Mouse (Mus musculus) adrenal gland, postnatal 36 days (tissue): ENCODE measurements around the gene Rom1. TPM values are rescaled to one million over a fixed set of nuclear protein-coding genes. Genes with fewer than 3 reads are reported as not detected.

ENCODE experiments used
- DNase-seq, 2 experiments: peaks; one replicate each; pipeline ENCODE4 v3.0.0; 2021; ENCODE audit warnings: mixed read lengths in 1 of 2
- total RNA-seq, 2 experiments: library from RNA; stranded (reverse); gene quantifications; 2 replicates each; pipeline ENCODE4 v1.2.3; 2021

The Rom1 gene
- total RNA-seq, 2 experiments from 2014 or later, result 38.7 to 61.5 TPM

DNA sequence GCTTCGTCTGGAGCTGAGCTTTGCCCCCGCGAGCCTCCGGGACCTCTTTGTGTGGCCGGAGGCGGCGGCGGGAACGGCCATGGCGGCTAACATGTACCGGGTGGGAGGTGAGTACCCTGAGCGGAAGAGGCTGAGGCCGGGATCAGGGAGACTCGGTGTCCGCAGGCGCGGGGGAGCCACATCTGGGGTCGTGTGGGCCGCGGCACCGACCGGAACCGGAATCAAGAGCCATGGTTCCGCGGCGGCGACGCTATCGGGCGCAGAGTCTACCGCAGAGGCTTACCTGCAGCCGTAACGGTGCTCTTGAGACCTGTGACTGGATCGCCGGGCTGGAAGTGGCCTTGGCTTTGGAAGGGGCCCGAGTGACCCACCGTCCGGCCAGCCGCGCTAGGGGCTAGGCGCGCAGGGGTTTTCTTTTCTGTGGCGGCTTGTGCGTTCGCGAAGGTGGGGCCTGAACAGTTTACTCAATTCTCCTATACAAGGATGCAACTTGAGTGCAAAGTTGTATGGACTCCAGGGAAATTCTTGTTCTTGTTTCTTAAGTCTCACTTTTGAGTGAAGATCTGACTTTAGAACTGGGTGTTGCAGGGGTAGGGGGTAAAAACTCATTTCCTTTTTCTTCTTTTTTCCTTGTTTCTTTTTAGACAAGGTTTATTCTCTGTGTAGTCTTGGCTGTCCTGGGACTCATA is 13.3 kb upstream of the Rom1 start:
- peak; percentile 59 to 77 for DNase-seq

DNA sequence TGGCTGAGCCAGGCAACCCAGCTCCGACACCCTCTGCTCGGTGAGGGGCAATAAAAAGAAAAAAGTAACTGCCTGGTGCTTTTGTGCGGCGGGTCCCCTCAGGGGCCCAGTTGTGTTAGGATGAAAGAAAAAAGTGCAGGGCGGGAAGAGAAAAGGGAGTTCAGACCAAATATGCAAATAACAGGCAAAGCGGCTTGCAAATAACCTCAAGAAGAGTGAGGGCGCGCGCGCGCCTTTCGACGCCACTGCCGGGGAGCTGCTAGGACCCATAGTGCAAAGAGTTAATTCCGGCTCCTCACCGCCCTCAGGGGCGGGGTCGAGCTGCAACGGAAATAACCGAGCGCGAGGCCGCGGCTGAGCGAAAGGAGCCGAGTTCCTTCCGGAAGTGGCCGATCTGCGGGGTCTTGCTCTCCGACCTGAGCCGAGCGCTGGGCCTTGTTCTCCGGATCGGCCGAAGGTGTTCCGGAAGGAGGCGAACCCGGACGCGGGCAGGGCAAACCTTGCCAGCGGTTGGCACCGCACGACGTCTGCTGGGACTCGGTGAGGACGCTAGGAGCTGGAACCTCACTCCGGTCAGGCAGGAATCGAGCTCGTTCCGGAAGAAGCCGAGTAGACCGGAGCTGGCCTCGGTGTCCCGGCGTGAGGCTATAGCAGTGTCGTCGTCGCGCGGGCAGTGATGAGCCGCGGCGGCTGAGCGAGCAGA is 12.5 kb upstream of the Rom1 start, which contains the start of gene Mta2:
TSS of gene Mta2 (plus strand) at position 361 of the 703 bp plus-strand sequence.
- peak; percentile 96 to 98 for DNase-seq

DNA sequence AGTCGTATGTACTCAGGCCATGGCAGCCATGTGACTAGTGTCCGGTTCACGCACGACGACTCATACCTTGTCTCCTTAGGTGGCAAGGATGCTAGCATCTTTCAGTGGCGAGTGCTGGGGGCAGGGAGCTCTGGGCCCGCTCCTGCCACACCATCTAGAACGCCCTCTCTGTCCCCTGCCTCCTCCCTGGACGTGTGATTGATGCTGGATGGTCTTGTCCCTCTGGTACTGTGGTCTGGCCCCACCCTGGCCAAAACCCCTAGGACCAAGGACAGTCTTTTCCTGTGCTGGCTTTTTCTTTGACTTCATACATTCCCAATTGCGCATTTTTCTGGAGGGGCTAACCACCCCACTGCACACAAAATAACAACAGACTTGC is 12.0 kb upstream of the Rom1 start:
- DNase-seq, result no peak

DNA sequence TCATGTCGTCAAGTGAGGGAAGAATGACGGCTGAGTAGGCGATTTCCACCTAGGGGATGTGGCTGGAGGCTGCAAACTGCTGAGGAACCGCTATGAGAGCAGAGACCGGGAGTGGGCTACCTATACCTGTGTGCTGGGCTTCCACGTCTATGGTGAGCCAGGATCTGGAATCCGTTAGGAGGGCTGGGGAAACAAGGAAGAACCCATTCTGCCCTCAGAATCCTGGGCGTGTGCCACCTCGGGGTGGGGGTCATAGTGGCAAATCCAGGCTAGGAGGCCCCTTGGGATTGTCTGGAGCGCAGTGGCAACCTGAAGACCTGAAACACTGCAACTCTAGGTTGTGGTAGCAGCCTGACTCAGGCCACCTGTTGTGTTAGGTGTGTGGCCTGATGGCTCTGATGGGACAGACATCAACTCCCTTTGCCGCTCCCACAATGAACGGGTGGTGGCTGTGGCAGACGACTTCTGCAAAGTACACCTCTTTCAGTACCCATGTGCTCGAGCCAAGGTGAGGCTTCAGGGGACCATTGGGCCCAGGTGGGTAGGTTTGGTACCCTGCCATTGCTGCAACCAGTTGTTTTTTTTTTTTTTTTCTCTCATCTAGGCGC is 11.5 kb upstream of the Rom1 start:
- DNase-seq, result no peak

DNA sequence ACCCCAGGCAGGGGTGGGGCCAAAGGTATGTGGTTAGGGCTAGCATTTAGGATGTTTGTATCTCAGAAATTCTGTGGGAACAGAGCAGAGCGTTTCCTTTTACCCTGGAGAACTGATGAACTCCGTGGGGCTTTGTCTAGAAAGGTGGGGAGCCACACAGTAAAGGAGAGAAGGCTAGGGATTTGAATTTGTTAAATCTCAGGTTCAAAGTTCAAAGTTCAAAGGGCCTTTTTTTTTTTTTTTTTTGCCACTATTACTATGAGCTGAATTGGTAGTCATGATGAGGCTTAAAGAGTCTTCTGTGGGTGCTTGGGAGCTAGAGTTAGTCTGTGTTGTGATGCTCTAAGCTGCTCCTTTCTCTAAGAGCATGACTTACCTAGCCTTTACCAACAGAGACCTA is 7.6 kb upstream of the Rom1 start:
- no peak for DNase-seq

DNA sequence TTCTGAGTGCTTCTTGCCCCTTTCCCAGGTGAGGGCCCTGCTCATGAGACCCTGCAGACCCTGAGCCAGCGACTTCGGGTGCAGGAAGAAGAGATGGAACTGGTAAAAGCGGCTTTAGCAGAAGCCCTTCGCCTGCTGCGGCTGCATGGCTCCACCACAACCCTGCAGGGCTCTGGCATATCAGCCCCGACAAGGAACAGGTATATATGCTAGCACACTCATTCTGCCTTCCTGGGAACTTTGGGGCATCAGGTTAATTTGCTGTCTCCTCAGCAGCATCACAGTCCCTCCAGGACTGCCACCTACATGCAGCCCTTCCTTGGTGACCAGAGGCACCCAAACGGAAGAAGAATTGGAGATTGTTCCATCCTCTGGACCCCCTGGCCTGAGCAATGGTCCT is 1.6 kb upstream of the Rom1 start:
- no peak for DNase-seq

DNA sequence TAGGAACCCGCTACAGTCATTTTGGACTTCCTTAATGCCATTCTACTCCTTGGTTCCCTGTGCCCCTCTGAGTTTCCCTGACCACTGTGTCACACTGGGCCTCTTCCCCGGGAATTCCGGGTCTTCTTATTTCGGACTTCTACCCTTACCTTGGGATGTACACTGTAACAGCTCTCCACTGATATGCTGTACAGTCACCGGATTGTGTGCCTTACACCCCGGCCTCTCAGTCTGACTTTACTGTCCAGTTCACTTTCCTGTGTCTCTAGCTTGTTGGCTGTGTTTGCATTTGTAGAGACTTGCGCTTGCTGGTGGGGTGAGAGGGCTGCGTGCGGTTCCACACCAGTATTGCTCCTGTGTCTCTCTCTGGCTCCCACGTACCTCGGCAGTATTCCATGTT is 961 bp upstream of the Rom1 start:
- DNase-seq, result no peak

DNA sequence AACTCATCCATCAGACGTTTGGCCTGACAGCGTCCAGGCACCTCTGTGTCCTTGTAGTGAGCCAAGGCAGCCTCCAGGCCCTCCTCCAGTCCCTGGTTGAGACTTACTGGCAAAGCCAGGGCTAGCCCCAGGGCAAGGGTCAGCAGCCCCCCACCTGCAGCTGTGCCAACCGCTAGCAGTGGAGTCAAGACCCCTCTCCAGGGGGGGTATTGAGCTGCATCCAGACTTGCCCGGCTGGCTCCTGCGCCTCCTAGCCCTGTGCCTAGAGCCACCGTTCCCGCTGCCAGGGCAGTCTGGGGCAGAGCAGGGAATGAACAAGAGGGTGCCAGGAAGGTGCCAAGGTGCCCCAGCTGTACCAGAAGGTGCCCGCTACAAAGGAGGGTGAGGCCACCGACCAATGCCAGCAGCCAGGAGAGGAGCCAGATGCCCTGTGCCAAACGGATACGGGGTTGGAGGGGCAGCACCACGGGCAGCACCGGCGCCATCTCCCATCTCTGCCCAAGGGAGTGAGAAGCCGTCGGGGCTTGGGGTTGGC is 400 bp downstream of the Rom1 start:
- DNase-seq, result peak in 1 of 2 experiments; percentile 28

DNA sequence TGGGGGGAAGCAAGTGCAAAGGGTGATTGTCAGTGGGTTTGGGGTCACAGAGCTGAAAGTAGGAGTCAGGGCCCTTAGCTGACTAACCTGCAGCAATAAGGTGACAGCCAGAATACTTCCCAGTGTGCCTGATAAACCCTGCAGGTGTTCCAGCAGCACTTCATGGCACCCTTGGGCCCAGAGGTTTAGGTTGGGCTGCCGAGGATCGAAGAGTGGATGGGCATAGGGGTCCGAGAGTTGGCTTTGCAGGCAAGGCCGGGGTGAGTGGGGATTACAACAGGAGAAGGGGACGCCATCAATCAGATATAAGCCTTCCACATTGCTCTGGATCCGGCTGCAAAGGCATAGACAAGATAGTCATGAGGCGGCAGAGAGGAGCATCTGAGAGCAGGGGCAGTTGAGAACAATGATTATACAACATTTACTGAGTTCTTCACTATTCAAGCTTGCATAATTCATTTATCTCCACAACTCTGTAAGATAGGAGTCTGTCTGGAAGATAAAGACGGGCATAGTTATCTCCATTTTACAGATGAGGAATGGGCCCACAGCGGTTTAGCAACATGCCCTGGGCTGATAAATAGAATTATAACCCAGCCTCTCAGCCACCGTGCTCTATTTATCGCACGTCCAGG is 1.1 kb downstream of the Rom1 start:
- no peak for DNase-seq

DNA sequence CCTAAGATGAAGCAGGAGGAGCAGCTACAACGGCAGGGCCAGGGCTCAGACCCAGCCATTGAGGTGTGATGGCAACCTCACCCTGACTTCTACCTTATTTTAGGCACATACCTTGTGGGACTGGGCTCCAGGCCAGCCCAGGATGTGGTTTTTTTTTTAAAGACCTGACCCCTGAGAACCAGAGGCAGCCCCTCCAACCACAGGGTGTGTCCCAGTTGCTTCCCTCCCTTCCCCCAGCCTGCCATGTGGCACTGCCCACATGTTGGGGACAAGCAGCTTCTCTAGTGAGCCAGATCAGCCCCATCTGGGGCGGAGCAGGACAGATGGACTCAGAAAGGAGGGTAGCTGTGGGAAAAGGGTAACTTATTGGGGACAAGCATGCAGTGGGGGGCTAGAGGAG is 2.4 kb downstream of the Rom1 start:
- no peak for DNase-seq

DNA sequence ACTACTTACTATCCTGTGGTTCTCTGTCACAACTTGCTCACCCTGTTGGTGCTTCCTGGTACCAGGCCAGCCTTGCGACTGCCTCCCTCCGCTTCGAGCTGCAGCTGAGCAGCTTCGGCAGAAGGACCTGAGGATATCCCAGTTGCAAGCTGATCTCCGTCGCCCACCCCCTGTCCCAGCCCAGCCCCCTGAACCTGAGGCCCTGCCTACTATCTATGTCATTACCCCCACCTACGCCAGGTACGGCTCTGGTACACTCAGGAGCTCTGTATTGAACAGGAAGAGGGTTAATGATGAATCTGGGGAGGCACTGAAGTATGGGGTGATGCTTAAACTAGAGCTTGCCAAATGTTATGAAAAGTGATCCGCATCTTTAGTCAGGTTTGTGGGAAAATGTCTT is 7.4 kb downstream of the Rom1 start:
- DNase-seq, result no peak

DNA sequence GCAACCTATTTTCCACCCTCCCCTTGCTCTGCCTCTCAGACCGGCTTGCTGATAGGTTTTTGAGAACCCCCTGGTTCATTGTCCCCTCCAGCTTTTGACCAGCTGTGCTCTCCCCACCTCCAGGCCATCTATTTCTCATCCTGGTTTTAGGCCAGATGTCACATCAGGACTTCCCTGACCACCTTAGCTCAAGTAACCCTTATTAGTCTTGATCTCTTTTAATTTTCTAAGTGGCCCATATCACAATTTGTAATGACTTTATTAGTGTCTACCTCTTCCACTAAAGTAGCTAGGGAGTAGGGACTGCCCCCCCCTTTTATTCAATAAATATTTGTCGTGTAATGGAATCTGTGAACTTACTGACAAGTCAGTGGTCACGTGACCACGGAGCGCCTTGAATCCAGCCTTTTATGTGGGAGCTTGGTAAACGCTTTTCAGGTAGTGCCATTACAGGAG is 8.3 kb downstream of the Rom1 start:
- peak in 1 of 2 experiments; percentile 40 for DNase-seq

DNA sequence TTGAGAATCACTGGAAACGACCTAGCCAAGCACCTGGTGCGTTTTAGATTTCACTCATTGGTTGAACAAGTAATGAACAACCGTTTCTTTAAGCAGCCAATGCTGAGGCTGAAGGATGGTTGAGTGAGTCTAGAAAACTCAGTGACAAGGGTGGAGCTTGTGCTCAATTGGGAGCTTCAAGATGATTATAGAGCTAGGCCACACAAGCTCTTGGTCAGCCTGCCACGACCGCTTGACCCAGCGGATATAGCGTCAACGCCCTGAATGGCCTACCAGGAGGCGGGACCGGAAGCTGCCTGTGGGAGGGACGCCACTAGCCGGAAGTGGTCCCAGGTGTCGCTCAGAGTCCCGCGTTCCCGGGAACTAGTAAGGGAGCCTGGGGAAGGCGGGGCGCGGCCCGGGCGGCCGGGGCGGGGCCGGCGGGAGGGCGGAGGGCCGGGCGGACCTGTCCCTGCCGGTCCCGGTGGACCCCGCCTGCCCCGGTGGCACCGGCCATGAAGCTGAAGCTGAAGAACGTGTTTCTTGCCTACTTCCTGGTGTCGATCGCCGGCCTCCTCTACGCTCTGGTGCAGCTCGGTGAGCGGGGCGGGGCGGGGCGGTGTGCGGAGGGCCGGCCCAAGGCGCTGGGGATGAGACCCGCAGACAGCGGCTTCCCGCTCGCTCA is 9.0 kb downstream of the Rom1 start, which contains the start of gene B3gat3:
TSS of gene B3gat3 (plus strand) at position 302 of the 664 bp plus-strand sequence.
- peak; percentile 98 for DNase-seq

DNA sequence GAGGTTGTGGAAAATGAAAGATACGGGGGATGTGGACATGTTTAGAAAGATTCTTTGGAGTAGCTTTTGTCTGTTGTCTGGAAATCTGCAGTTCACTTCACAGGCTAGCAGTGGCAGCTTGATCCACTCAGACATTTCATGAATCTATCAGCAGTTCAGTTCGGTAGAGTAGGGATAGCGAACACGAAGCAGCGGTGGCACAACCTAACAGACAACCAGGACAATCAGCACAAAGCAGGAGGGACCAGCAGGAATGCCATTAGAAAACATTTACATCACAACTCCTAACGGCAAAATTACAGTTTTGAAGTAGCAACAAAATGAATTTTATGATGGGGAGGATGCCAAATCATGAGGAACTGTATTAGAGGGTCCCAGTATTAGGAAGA is 9.5 kb downstream of the Rom1 start:
- DNase-seq, result no peak

DNA sequence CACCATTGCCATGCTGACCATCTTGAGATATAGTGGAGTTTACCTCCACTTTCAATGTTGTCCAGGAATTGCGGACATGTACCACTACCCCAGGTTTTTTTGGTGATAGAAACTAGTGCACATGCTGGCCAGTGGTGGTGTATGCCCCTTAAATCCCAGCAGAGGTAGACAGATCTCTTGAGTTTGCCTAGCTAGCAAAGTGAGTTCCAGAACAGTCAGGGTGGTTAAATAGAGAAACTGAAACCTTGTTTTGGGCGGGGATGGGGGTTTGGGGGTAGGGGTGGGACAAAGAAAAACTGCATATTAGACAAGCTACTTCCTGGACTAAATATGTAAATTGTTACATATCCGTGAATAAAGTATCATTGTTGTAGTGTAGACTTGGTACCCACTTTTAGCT is 10.2 kb downstream of the Rom1 start:
- no peak for DNase-seq

DNA sequence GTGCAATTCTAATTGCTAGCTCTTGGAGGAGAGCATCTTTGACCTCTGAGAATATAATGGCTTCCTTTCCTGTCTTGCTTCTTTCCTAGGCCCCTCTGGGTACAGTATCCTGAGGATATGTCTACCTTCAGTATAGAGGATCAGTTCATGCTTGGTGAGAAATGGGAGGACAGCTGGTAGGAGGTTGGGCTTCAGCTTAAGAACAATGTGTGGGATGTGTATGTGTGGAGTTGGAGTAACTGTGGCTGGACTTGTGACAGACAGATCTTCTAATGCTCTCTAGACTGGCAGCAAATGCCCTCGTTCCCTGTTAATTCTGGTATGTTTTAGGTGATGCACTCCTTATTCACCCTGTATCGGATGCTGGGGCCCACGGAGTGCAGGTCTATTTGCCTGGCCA is 14.9 kb downstream of the Rom1 start:
- DNase-seq, result no peak

DNA sequence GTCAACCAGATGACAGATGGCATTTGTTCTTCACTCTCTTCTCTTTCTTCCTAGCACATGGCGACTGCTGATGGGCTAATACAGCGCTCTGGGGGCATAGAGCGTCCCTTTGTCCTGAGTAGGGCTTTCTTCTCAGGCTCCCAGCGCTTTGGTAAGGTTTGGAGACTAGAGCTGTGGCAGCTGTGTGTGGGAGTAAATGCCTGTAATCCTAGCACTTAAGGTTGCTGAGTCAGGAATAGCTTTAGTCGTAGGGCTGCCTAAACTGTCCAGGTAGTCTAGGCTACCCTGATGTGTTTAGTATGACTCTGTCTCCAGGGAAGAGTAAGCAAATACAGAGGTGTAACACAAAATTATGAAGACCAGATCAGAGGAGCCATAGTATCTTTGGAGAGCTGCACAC is 17.3 kb downstream of the Rom1 start:
- DNase-seq, result no peak

DNA sequence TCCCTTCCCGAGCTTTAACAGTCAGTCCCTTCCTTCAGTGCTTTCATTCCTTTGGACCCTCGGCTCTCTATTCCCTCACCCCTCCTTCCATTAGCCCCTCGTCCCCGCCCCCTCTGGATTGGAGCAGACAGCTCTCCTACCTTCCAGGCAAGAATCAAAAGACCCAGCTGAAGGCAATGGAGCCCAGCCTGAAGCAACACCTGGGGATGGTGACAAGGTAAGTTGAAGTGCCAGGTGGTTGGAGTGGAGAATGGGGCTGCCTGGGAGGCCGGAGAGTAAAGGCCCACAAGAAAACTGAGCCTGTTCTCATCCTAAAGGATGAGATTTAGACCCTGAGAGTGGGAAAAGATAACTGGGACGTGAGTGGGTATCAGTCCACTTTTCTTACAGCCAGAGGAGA is 20.6 kb downstream of the Rom1 start:
- no peak for DNase-seq

DNA sequence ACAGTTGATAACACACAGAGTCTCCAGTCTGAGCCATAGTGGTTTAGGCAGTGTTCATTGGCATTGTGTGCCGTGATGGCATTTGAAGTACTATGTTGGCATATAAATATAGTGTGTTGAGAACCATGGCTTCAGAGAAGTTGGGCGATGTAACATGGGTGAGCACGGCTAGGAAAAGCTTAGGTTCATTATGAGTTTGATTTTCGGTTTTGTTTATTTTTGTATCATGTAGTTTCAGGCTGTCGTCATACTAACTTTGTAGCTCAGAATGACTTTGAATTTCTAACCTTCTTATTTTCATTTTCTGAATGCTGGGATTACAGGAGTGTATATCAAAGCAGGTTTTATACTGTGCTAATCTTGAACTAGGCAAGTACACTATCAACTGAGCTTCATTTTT is 25.7 kb downstream of the Rom1 start:
- DNase-seq, result no peak

DNA sequence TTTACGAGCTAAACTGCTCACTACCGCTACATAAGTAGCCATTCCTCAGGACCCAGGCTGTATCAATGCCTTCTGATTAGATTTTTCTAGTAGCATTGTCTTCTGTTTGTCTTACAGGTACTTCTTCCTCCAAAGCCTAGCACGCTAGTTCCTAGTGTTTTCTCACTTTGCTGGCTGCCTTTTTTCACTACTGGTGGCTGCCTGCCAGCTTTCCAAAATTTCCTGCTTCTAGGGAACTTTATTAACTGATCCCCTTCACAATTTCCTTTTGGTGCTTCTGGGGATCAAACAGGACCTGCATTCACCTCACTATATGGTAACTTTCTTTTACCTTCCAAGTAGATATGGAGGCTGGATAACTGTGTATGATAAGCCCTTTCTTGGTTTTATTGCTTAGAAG is 30.1 kb downstream of the Rom1 start:
- DNase-seq, result peak in 1 of 2 experiments; percentile 34

DNA sequence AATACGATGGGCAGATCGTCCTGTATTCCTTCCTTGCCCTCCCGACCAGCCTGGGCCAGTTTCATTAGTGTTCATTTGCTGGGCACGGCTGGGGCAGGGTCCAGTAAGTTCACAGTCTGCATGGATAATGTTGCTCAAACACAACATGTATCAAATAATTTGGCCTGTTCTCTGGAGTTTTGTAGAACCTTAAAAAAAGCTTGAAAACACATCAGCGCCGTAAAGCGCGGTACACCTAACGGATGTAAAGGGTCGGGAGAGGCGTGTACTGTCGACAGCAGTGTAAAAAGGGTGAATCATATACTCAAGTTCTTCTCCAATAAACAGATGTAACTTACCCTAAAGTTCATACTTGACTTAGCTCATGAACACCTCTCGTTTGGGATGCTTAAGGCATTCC is 30.6 kb downstream of the Rom1 start:
- no peak for DNase-seq

DNA sequence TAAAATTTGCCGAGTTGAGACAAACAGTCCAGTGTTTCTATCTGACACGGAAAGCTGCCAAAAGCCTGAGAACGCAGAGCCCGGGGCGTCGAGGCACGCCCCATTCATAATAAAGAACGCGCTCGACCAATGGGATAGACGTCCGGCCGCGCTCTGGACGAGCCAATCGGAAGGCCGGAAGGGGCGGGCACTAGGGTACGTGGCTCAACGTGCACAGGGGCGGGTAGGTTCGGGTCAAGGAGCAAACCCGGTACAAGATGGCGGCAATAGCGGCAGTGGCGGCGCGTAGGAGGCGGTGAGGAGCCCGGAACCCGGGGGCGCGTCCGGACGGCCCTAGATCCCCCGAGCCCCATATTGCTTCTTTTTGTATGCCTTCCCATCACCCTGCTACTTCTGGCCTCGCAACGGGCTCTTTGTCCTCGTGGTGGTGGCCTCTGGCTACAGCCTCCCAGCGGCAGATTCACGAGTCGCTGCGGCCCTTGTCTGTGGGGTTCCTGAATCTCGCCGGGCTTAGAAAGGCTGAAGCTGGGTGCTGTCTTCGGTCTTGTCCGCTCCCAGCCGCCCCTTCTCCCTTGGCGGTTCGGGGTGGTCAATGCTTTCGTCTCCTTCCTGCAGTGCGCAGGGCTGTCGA is 31.2 kb downstream of the Rom1 start, which contains the start of gene Ganab:
TSS of gene Ganab (plus strand) at position 207 of the 631 bp plus-strand sequence.
- peak; percentile 97 for DNase-seq
